ENCODE assay signal across 30 mouse cellular contexts in genomic region chr9:42724099-42724498, GRCm38 (mm10).
DNase-seq lines count a peak whose midpoint lies in the region; ATAC-seq lines count a peak whose summit lies in the region.
"Had no signal": no experiment of that assay in that cellular context is flagged by ENCODE, and none has a peak within 500 bp of the region (broad histone marks: within the 10 kb centered on the region; RNA-seq: fewer than 3 reads in every experiment).

No protein-coding gene starts in this region.

- WGBS in hindbrain, embryonic 10.5 days, result 66% methylated on average over 7 of the region's 7 CpGs
- WGBS in hindbrain, embryonic 14.5 days, result 58% methylated on average over 7 of the region's 7 CpGs
- 52% methylated on average over 7 of the region's 7 CpGs for WGBS in kidney, embryonic 16.5 days
- 45% methylated on average over 7 of the region's 7 CpGs for WGBS in midbrain, embryonic 14.5 days

- no peak for ATAC-seq in hindbrain, embryonic 14.5 days (ENCODE audit: low FRiP score)
- ATAC-seq in kidney, embryonic 16.5 days (ENCODE audit: low FRiP score, low TSS enrichment), result no peak
- ATAC-seq in midbrain, embryonic 14.5 days (ENCODE audit: low FRiP score, low TSS enrichment), result no peak; the same call in 1 of the 2 replicates
- ATAC-seq: forebrain, postnatal 0 days; intestine, embryonic 15.5 days; liver, embryonic 12.5 days; liver, postnatal 0 days; Patski had no signal

- no peaks in the 10 kb centered on the region for H3K9me3 ChIP-seq in hindbrain, embryonic 10.5 days
- no peaks in the 10 kb centered on the region for H3K9me3 ChIP-seq in hindbrain, embryonic 14.5 days (ENCODE audit: control insufficient read depth, low read length)
- H3K9me3 ChIP-seq in kidney, embryonic 16.5 days (ENCODE audit: low read length), result no peaks in the 10 kb centered on the region
- H3K9me3 ChIP-seq in midbrain, embryonic 14.5 days (ENCODE audit: control insufficient read depth, low read length), result no peaks in the 10 kb centered on the region
- H3K9me3 ChIP-seq: embryonic facial prominence, embryonic 13.5 days; hindbrain, embryonic 15.5 days; intestine, embryonic 15.5 days; limb, embryonic 12.5 days; liver, embryonic 12.5 days; megakaryocyte, embryonic 14.5 days had no signal

- DNase-seq in hindbrain, embryonic 10.5 days (ENCODE audit: low spot score), result no peak
- no peak for DNase-seq in hindbrain, embryonic 14.5 days (ENCODE audit: low spot score)
- DNase-seq in kidney, postnatal 25 days, result no peak
- peak; percentile 76 for DNase-seq in Muller cell, postnatal 12 days (ENCODE audit: inconsistent ontology term)
- DNase-seq in midbrain, embryonic 14.5 days, result no peak
- DNase-seq in adrenal gland, adult 8-10 months, result no peak
- DNase-seq in adrenal gland, postnatal 36 days, result no peak
- DNase-seq: adrenal gland, postnatal 14 days; cerebellum, adult 18-20 months; cerebellum, postnatal 10 days; forebrain, postnatal 0 days; heart, adult 2 months; heart, postnatal 14 days; kidney, adult 8-10 months; liver, postnatal 0 days; lung, postnatal 36 days; right cerebral cortex, postnatal 4 days; thymus, adult 18-20 months; thymus, postnatal 25 days had no signal

- no peak overlapping the region for H3K4me2 ChIP-seq in hindbrain, embryonic 14.5 days (replicated peaks)
- no peak overlapping the region for H3K4me2 ChIP-seq in kidney, embryonic 16.5 days (replicated peaks; ENCODE audit: low read depth, low read length)
- H3K4me2 ChIP-seq in midbrain, embryonic 14.5 days (ENCODE audit: low read length), result no peak overlapping the region
- H3K4me2 ChIP-seq: embryonic facial prominence, embryonic 13.5 days; hindbrain, embryonic 15.5 days; intestine, embryonic 15.5 days; limb, embryonic 12.5 days; liver, embryonic 12.5 days had no signal

- no peaks in the 10 kb centered on the region for H3K36me3 ChIP-seq in hindbrain, embryonic 10.5 days
- H3K36me3 ChIP-seq in hindbrain, embryonic 14.5 days (replicated peaks; ENCODE audit: control insufficient read depth, insufficient read depth), result no peaks in the 10 kb centered on the region
- no peaks in the 10 kb centered on the region for H3K36me3 ChIP-seq in kidney, embryonic 16.5 days (ENCODE audit: insufficient read depth, low read length)
- H3K36me3 ChIP-seq in midbrain, embryonic 14.5 days (ENCODE audit: control insufficient read depth, insufficient read depth, low read length), result no peaks in the 10 kb centered on the region
- H3K36me3 ChIP-seq: embryonic facial prominence, embryonic 13.5 days; G1E; hindbrain, embryonic 15.5 days; intestine, embryonic 15.5 days; limb, embryonic 12.5 days; liver, embryonic 12.5 days had no signal

- no peak overlapping the region for H3K9ac ChIP-seq in hindbrain, embryonic 14.5 days
- no peak overlapping the region for H3K9ac ChIP-seq in kidney, embryonic 16.5 days (replicated peaks; ENCODE audit: low read length)
- H3K9ac ChIP-seq in midbrain, embryonic 14.5 days (replicated peaks; ENCODE audit: low read length), result no peak overlapping the region
- H3K9ac ChIP-seq: embryonic facial prominence, embryonic 13.5 days; forebrain, postnatal 0 days; hindbrain, embryonic 15.5 days; intestine, embryonic 15.5 days; limb, embryonic 12.5 days; liver, embryonic 12.5 days; liver, postnatal 0 days had no signal

- peak overlapping the region; percentile 77 for H3K27ac ChIP-seq in hindbrain, embryonic 10.5 days
- no peak overlapping the region for H3K27ac ChIP-seq in hindbrain, embryonic 14.5 days
- H3K27ac ChIP-seq in kidney, embryonic 16.5 days (ENCODE audit: low read length), result peak overlapping the region; percentile 88
- H3K27ac ChIP-seq in midbrain, embryonic 14.5 days (replicated peaks; ENCODE audit: low read depth, low read length), result 0 out of 2 replicates have a peak overlapping the region, but pooled peaks have one; percentile 8
- H3K27ac ChIP-seq: embryonic facial prominence, embryonic 13.5 days; heart, adult 2 months; hindbrain, embryonic 15.5 days; intestine, embryonic 15.5 days; left cerebral cortex, adult 2 months; limb, embryonic 12.5 days; liver, embryonic 12.5 days; stomach, postnatal 0 days had no signal

- peaks cover 48% of the 10 kb centered on the region for H3K4me1 ChIP-seq in hindbrain, embryonic 10.5 days (replicated peaks)
- H3K4me1 ChIP-seq in hindbrain, embryonic 14.5 days (replicated peaks; ENCODE audit: control insufficient read depth, insufficient read depth, low read length), result peaks cover 17% of the 10 kb centered on the region
- H3K4me1 ChIP-seq in kidney, embryonic 16.5 days (ENCODE audit: insufficient read depth, low read length), result peaks cover 59% of the 10 kb centered on the region
- H3K4me1 ChIP-seq in midbrain, embryonic 14.5 days (ENCODE audit: control insufficient read depth, insufficient read depth, low read length), result peaks cover 15% of the 10 kb centered on the region
- H3K4me1 ChIP-seq: megakaryocyte, embryonic 14.5 days had no signal

- no peaks in the 10 kb centered on the region for H3K27me3 ChIP-seq in hindbrain, embryonic 10.5 days (ENCODE audit: insufficient read depth, poor library complexity, severe bottlenecking)
- no peaks in the 10 kb centered on the region for H3K27me3 ChIP-seq in hindbrain, embryonic 14.5 days (ENCODE audit: control insufficient read depth, insufficient read depth, low read length)
- no peaks in the 10 kb centered on the region for H3K27me3 ChIP-seq in kidney, embryonic 16.5 days (ENCODE audit: insufficient read depth, low read length)
- H3K27me3 ChIP-seq in midbrain, embryonic 14.5 days (ENCODE audit: control insufficient read depth, insufficient read depth, low read length), result no peaks in the 10 kb centered on the region
- H3K27me3 ChIP-seq: hindbrain, embryonic 15.5 days; intestine, embryonic 15.5 days; limb, embryonic 12.5 days; liver, embryonic 12.5 days; Patski had no signal

- H3K4me3 ChIP-seq in hindbrain, embryonic 10.5 days, result no peak overlapping the region
- H3K4me3 ChIP-seq in hindbrain, embryonic 14.5 days (replicated peaks; ENCODE audit: low read length), result no peak overlapping the region
- H3K4me3 ChIP-seq in kidney, embryonic 16.5 days (ENCODE audit: low read length), result no peak overlapping the region
- no peak overlapping the region for H3K4me3 ChIP-seq in midbrain, embryonic 14.5 days (replicated peaks; ENCODE audit: low read depth, low read length)
- H3K4me3 ChIP-seq: embryonic facial prominence, embryonic 13.5 days; heart, adult 2 months; hindbrain, embryonic 15.5 days; intestine, embryonic 15.5 days; left cerebral cortex, adult 2 months; limb, embryonic 12.5 days; liver, embryonic 12.5 days; megakaryocyte, embryonic 14.5 days had no signal
